12 mouse cellular contexts compared by ENCODE assay signal in genomic region chr8:109463075-109463474, GRCm38 (mm10). TPM values are rescaled to one million over a fixed set of nuclear protein-coding genes. Genes with fewer than 3 reads are reported as not detected.
DNase-seq lines count a peak whose midpoint lies in the region; ATAC-seq and TF ChIP-seq lines count a peak whose summit lies in the region.
"Had no signal": no experiment of that assay in that cellular context is flagged by ENCODE, and none has a peak within 500 bp of the region (broad histone marks: within the 10 kb centered on the region; RNA-seq: fewer than 3 reads in every experiment).

No protein-coding gene starts in this region.

- ATAC-seq in lung, embryonic 14.5 days (ENCODE audit: insufficient read depth), result no peak
- ATAC-seq in forebrain, embryonic 13.5 days, result no peak
- no peak for ATAC-seq in midbrain, embryonic 14.5 days (ENCODE audit: low FRiP score, low TSS enrichment)
- ATAC-seq in activated CD4-positive, CD25-positive, alpha-beta regulatory T cell, adult 4 months, result no peak
- ATAC-seq: inflammation-experienced regulatory T-cells, adult 6 months had no signal

- no peak overlapping the region for H3K4me2 ChIP-seq in lung, embryonic 14.5 days
- H3K4me2 ChIP-seq in forebrain, embryonic 13.5 days, result no peak overlapping the region
- H3K4me2 ChIP-seq in midbrain, embryonic 14.5 days (ENCODE audit: low read length), result no peak overlapping the region

- WGBS in lung, embryonic 14.5 days, result 23% methylated on average over 2 of the region's 2 CpGs
- WGBS in forebrain, embryonic 13.5 days, result 22% methylated on average over 2 of the region's 2 CpGs
- 21% methylated on average over 2 of the region's 2 CpGs for WGBS in midbrain, embryonic 14.5 days

- H3K36me3 ChIP-seq in lung, embryonic 14.5 days (ENCODE audit: insufficient read depth), result no peaks in the 10 kb centered on the region
- H3K36me3 ChIP-seq in forebrain, embryonic 13.5 days (ENCODE audit: poor library complexity, severe bottlenecking), result no peaks in the 10 kb centered on the region
- H3K36me3 ChIP-seq in midbrain, embryonic 14.5 days (ENCODE audit: control insufficient read depth, insufficient read depth, low read length), result no peaks in the 10 kb centered on the region
- H3K36me3 ChIP-seq: limb, embryonic 13.5 days had no signal

- H3K4me1 ChIP-seq in lung, embryonic 14.5 days (ENCODE audit: insufficient read depth), result peaks cover 15% of the 10 kb centered on the region
- peaks cover 47% of the 10 kb centered on the region for H3K4me1 ChIP-seq in forebrain, embryonic 13.5 days
- H3K4me1 ChIP-seq in midbrain, embryonic 14.5 days (ENCODE audit: control insufficient read depth, insufficient read depth, low read length), result peaks cover 55% of the 10 kb centered on the region

- H3K27me3 ChIP-seq in lung, embryonic 14.5 days (ENCODE audit: insufficient read depth, low read length), result no peaks in the 10 kb centered on the region
- H3K27me3 ChIP-seq in forebrain, embryonic 13.5 days, result 0 out of 2 replicates have a peak, but pooled peaks cover under 1% of the 10 kb centered on the region
- no peaks in the 10 kb centered on the region for H3K27me3 ChIP-seq in midbrain, embryonic 14.5 days (ENCODE audit: control insufficient read depth, insufficient read depth, low read length)

- DNase-seq in adrenal gland, postnatal 10 days, result peak; percentile 29
- DNase-seq in adrenal gland, postnatal 4 days (ENCODE audit: low spot score in 2 of 2), result no peak
- DNase-seq in lung, embryonic 14.5 days, result peak; percentile 66
- no peak for DNase-seq in lung, postnatal 10 days
- no peak for DNase-seq in midbrain, embryonic 14.5 days
- no peak for DNase-seq in retina, postnatal 1 day
- DNase-seq: lung, postnatal 14 days had no signal

- no peak overlapping the region for H3K27ac ChIP-seq in lung, embryonic 14.5 days (ENCODE audit: low read depth)
- H3K27ac ChIP-seq in forebrain, embryonic 13.5 days, result peak overlapping the region; percentile 95
- H3K27ac ChIP-seq in midbrain, embryonic 14.5 days (replicated peaks; ENCODE audit: low read depth, low read length), result peak overlapping the region; percentile 96
- H3K27ac ChIP-seq: limb, embryonic 13.5 days had no signal

- H3K9me3 ChIP-seq in lung, embryonic 14.5 days (ENCODE audit: low read depth, low read length), result no peaks in the 10 kb centered on the region
- H3K9me3 ChIP-seq in forebrain, embryonic 13.5 days (replicated peaks), result no peaks in the 10 kb centered on the region
- H3K9me3 ChIP-seq in midbrain, embryonic 14.5 days (ENCODE audit: control insufficient read depth, low read length), result no peaks in the 10 kb centered on the region
- H3K9me3 ChIP-seq: limb, embryonic 13.5 days had no signal

- no peak overlapping the region for H3K4me3 ChIP-seq in lung, embryonic 14.5 days (ENCODE audit: low read depth, low read length)
- H3K4me3 ChIP-seq in forebrain, embryonic 13.5 days, result no peak overlapping the region
- H3K4me3 ChIP-seq in midbrain, embryonic 14.5 days (replicated peaks; ENCODE audit: low read depth, low read length), result no peak overlapping the region
- H3K4me3 ChIP-seq: limb, embryonic 13.5 days had no signal

- no peak overlapping the region for H3K9ac ChIP-seq in lung, embryonic 14.5 days
- no peak overlapping the region for H3K9ac ChIP-seq in forebrain, embryonic 13.5 days
- H3K9ac ChIP-seq in midbrain, embryonic 14.5 days (replicated peaks; ENCODE audit: low read length), result no peak overlapping the region
- H3K9ac ChIP-seq: limb, embryonic 13.5 days had no signal

- TF ChIP-seq CTCF in lung, embryonic 14.5 days (IDR thresholded peaks at IDR 0.05; ENCODE audit: low read depth), result no peak

RNA-seq across cellular contexts. Expression of gene Pmfbp1, which starts 30.8 kb away (rescaled TPM):
- not detected for total RNA-seq in adrenal gland, postnatal 10 days (2021)
- not detected for total RNA-seq in adrenal gland, postnatal 4 days (2021)
- polyA plus RNA-seq in lung, embryonic 14.5 days (2014; fragmentation: Nextera tagmentation; extraction: Ambion mirVana), result 0.07 and 0.08 TPM in 2 replicates
- 0.32 and 0.44 TPM in 2 replicates for polyA plus RNA-seq in forebrain, embryonic 13.5 days (2015; fragmentation: Nextera tagmentation; extraction: Ambion mirVana)
- 3.3 and 3.5 TPM in 2 replicates for polyA plus RNA-seq in midbrain, embryonic 14.5 days (2014; fragmentation: Nextera tagmentation; extraction: Ambion mirVana)
- polyA plus RNA-seq in activated CD4-positive, CD25-positive, alpha-beta regulatory T cell, adult 4 months (2017; shearing (Covaris generic)), result not detected
- total RNA-seq: granulocyte monocyte progenitor cell, adult 5-6 weeks had no signal
- polyA plus RNA-seq: inflammation-experienced regulatory T-cells, adult 6 months had no signal

Comparison
In these comparisons a context has a peak if more than half of its experiments do, and no peak if none do; other contexts are left out.
1. DNase-seq: peak in adrenal gland, postnatal 10 days (single experiment) and lung, embryonic 14.5 days (single experiment); none in adrenal gland, postnatal 4 days (0 of 2), lung, postnatal 10 days (single experiment), midbrain, embryonic 14.5 days (single experiment) and retina, postnatal 1 day (single experiment).